Mouse (Mus musculus) hindlimb bud, embryonic 11.5 days (tissue): Measurements from ENCODE around the gene Gm8298.
"Not testable (repeated sequence)": the region's sequence is repeated elsewhere in the genome, so short reads cannot be mapped to it uniquely, and the experiment has no call there.

Experiments
- DNase-seq: peaks from one replicate; pipeline ENCODE4 v3.0.0-alpha.2; 2012; ENCODE audit warnings: low read depth, low spot score; ENCODE audit errors: extremely low spot score

The Gm8298 gene

DNA sequence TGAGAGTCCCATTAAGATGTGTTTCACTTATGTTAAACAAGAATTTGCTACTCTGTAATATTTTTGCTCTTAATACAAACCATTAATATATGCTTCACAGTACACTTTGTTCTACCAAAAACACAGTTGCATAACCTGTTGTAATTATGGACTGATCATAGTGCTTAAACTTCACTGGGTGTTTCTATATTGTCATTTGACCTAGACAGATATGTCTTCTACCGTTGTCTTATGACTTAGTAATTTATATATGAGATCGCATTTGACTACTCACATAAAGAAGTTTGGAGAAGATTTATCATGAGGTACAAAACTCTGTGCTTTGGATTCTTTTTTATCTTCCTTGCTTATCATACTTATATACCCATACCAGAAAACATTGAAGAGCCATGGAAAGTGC, at the start of gene Gm8298:
Gene Gm8298, plus strand, starts transcription at position 301 of the 400 bp plus-strand sequence.
- no peak for DNase-seq

DNA sequence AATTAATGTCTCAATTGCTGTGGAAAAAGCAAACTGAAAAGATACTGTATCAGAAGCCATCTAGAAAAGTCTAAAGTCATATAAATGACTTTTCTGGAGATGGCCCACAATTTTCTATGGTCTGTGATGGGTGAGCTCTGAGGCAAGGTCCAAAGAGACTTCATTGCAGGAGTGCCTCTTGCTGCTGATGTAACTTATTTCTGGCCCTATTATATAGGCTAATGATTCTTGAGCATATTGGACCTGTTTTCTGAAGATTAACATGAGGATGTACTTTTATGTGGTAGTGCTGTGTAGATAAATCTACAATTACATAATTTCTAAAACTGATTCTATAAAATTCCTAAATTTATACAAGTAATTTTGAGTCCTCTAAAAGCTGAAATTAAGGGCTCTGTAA, 47.7 kb upstream of the Gm8298 start:
- no peak for DNase-seq

DNA sequence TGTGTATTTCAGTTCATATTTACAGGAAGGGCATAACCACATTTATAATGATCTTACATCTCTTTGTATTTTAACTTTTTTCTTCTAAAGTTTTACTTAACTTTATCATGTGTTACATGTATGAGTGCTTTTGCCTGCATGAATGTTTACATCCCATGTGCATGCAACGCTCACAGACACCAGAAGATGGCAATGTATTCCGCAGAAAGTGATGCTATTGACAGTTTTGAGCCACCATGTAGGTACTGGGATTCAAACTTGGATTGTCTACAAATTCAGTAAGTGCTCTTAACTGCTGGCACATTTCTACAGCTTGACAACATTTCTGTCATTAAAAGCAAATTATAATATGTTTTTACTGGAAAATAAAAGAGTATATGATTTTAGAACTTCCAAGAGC, 9.9 kb downstream of the Gm8298 start:
- peak; percentile 10 for DNase-seq

DNA sequence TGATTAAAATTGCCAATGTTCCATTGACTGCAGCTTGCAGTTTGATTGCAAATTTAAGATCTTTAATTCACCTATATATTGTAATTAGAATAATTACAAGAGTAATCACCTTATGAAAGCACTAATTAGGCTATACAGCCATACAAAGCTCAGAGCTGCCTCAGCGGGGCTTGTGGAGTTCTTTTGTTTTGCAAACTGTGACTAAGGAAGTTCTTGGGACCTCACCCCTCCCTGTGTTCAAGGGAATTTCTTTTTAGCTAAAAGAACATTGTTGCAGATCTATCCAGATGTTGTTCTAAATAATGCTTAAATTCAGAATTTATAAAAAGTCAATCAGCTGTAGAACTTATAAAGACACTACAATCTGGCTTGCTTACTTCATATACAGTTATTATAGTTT, 16.8 kb downstream of the Gm8298 start:
- not testable (repeated sequence) for DNase-seq

DNA sequence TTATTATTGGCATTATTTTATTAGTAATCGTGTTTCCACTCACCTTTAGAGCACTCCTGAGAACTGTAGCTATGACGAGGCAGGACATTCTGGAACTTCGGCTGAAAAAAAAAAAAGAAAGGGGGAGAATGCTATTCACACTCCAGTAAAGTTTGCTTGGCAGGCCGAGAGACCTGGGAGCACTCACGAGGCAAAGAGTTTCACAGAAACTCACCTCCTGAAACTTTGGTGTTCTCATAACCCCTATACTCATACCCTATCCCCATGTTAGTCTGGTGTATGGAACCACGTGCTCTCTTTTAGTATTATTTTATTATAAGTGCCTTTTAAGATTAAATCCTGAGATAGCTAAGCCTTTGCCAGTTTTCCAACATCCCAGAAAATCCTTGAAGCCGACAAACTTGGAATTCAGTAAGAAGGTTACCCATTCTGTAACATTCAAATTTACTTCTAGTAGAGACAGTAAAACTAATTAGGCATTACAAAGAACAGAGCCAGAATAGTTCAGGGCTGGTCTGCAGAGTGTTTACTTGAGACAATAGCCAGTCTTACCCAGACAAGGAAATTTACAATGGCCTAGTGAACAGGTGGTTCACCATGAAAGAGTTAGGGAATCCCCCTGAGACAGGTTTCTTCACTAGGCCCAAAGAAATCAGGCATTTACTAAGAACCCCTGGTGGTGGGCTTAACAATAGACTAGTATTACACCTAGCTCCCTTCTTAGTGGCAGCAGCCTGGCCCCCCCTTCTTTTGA, 19.1 kb downstream of the Gm8298 start:
- DNase-seq: not testable (repeated sequence)

DNA sequence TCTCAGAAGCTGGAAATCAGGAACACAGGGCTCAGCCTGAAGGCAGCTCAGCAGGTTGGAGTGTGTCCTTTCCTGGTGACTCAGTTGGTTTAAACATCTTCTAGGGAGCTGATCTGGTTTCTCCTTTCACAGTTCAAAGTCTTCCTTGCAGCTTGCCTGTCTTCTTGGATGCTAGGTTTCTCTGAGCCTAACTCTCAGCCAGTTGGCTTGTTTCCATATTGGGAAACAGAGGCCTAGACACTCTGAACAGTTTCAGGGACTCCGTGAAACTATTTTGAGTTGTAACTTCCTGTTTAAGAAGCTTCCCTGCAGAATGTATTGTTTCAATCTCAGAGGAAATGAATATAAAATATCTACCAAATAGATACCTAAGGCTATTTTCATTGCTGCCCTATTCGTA, 32.4 kb downstream of the Gm8298 start:
- no peak for DNase-seq

DNA sequence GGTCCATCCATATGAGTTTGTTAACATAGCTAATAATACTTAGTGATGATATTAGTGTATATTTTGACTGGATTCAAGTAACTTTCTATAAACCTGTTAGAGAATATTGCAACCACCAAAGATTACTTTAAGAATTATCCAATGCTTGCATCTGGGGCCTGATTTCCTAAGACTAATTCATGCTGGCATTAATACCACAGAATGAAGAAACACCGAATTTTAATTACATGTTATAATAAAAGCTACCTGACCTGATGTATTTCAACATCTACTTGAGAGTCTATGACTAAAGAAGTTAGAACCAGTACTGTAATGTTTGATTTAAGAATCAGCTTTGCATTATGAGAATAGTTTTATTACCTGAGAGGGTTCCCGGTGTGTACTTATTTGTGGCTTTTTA, 64.1 kb downstream of the Gm8298 start, which contains the start of gene C130079G13Rik:
Gene C130079G13Rik, plus strand, starts transcription at position 301 of the 400 bp plus-strand sequence.
- DNase-seq: no peak
